Mouse (Mus musculus): ENCODE data around the gene Cela3b. TPM values are rescaled to one million over a fixed set of nuclear protein-coding genes. Genes with fewer than 3 reads are reported as not detected.

Gene Cela3b
- total RNA-seq, 2 experiments from 2014 or later: not detected

GRCm38 (mm10) chr4:137392874-137393273 is 37.5 kb downstream of the Cela3b start:
- intact Hi-C loops (cut with DNase I): no loop called here
- peak overlapping the region; percentile 85 for H3K27ac ChIP-seq
- DNase-seq: no peak
- no peak overlapping the region; the same call in 1 of the 2 replicates for H3K4me3 ChIP-seq
- TF ChIP-seq CTCF (IDR thresholded peaks at IDR 0.05): no peak

GRCm38 (mm10) chr4:137391287-137391686 is 39.1 kb downstream of the Cela3b start:
- H3K4me3 ChIP-seq: no peak overlapping the region
- no peak for DNase-seq
- peak; percentile 53 for TF ChIP-seq CTCF (IDR thresholded peaks at IDR 0.05)
- H3K27ac ChIP-seq: no peak overlapping the region; the same call in 1 of the 2 replicates
- intact Hi-C loops (cut with DNase I): no loop called here

DNA sequence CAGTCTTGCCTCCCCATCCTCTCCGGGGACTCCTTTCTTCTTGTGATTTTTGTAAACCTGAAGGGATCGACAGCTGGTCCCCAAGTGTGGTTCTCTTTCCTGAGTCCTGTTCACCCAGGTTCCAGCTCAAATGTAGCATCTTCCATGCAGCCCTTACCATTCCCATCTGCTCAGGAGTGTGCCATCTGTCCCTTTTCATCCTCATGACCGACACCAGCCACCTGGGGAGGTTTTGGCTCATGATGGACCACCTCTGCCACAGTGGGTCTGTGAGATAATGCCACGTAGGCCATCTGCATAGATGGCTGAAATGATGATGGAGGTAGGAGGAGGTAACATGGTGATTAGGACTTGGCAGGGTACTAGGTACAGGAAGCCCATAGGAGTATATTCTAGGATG is 40.1 kb downstream of the Cela3b start:
- Histone ChIP-seq H3K4me3 (no peak overlapping the region), H3K27ac (peak overlapping the region; percentile 99; the same call in 1 of the 2 replicates)
- intact Hi-C loops (cut with DNase I): no loop called here
- no peak for DNase-seq
- no peak for TF ChIP-seq CTCF (IDR thresholded peaks at IDR 0.05)

DNA sequence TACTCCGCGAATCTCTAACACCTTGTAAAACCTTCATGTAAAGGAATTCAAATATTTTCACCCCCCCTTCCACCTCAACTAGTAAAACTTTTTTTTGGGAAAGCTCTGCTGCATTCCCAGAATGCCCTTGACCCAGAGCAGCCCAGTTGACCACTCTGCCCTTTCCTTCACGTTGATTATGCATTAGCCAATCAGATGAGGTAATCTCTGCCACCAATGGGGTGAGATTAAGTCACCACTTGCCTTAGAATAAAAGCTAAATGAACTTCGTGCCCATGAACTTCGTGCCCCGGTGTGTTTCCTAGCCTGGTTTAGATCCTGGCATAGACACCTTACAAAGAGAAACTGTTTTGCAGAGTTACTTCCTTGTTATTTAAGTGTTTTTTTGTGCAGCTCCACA is 41.4 kb downstream of the Cela3b start:
- DNase-seq: peak; percentile 52
- no peak for TF ChIP-seq CTCF (IDR thresholded peaks at IDR 0.05)
- intact Hi-C loops (cut with DNase I): loop anchor here (5.0 kb wide), 1 partner anchor 77 kb away; no protein-coding TSS in a partner anchor
- H3K27ac ChIP-seq: peak overlapping the region; percentile 99
- peak overlapping the region; percentile 82 for H3K4me3 ChIP-seq

GRCm38 (mm10) chr4:137388059-137388794 is 42.1 kb downstream of the Cela3b start:
- H3K27ac ChIP-seq: peak overlapping the region; percentile 99
- H3K4me3 ChIP-seq: peak overlapping the region; percentile 82
- TF ChIP-seq CTCF (IDR thresholded peaks at IDR 0.05): no peak
- intact Hi-C loops (cut with DNase I): loop anchor here (5.0 kb wide), 1 partner anchor 76 kb away; no protein-coding TSS in a partner anchor
- peak; percentile 90 for DNase-seq

GRCm38 (mm10) chr4:137387482-137388058 is 42.8 kb downstream of the Cela3b start:
- Histone ChIP-seq H3K27ac (peak overlapping the region; percentile 99), H3K4me3 (peak overlapping the region; percentile 82)
- no peak for TF ChIP-seq CTCF (IDR thresholded peaks at IDR 0.05)
- DNase-seq: no peak
- intact Hi-C loops (cut with DNase I): loop anchor here (5.0 kb wide), 1 partner anchor 75 kb away; no protein-coding TSS in a partner anchor

DNA sequence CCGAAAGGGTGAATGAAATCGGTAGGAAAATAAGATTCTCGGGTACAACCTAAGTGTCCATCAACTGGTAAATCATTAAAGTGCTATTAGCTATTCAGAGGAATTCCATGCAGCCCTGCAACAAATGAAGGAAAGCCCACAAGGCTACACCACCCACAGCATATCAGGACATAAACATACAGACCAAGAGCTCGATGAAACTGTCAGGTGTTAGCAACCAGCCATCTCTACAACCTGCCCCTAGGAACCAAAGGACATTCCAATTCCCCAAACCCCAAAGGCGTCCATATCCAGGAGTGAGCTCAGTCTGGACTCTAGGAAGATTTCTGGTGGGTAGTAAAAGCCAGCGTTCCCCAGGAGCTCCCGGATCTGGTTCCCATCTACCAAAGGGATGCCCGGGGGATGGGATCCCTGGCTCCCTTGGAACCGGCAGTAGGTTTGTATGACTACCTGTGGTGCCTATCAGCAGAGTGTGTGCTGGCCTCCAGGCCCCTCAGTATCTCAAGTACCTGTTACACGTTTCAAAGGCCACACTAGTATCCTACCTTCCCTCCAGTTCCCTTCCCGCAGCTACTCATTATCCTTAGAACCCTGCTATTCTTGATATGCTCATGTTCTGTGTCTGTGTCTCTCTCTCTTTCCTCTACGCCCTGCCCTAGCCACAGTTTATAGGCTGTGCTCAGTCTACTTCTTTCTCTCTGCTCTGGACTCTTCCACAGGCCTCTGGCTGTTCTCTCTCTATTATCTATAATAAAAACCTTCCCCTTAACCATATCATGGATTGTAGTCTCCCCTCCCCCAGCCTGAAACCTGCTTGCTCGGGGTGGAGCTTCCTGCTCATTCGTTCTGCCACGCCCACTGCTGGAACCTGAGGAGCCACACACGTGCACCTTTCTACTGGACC is 49.4 kb downstream of the Cela3b start:
- no peak for DNase-seq
- peak overlapping the region; percentile 10 for H3K27ac ChIP-seq
- no peak overlapping the region for H3K4me3 ChIP-seq
- intact Hi-C loops (cut with DNase I): no loop called here
- TF ChIP-seq CTCF (IDR thresholded peaks at IDR 0.05): no peak

DNA sequence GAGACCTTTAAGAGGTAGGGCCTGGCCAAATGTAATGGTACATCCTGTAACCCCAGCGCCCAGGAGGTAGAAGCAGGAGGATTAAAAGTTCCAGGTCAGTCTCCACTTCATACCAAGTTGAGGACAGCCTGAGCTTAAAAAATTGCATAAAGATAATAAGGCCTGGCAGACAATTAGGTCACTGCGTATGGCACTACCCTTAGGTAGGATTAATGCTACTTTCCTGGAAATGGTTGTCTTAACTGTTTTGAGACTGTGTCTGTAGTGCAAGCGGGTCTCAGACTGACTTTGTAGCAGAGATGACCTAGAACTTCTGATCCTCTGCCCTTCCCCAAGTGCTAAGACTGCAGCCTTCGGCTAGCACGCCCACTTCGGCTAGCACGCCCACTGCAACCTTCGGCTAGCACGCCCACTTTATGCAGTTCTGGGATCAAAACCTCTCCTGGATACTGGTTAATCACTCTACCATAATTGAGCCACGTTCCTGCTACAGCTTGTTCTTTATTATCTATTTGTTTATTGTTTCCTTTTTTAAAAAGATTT is 50.6 kb downstream of the Cela3b start:
- intact Hi-C loops (cut with DNase I): no loop called here

GRCm38 (mm10) chr4:137379085-137379484 is 51.3 kb downstream of the Cela3b start:
- DNase-seq: no peak
- no peak overlapping the region for H3K27ac ChIP-seq
- no peak overlapping the region for H3K4me3 ChIP-seq
- intact Hi-C loops (cut with DNase I): no loop called here
- no peak for TF ChIP-seq CTCF (IDR thresholded peaks at IDR 0.05)

More for the DNA sequence above, 50.6 kb downstream of the Cela3b start:
- no peak for TF ChIP-seq CTCF (IDR thresholded peaks at IDR 0.05)
- no peak for DNase-seq
- H3K27ac ChIP-seq: 0 out of 2 replicates have a peak overlapping the region, but pooled peaks have one; percentile 8
- no peak overlapping the region for H3K4me3 ChIP-seq

- TF ChIP-seq CTCF (IDR thresholded peaks at IDR 0.05): no peak
- DNase-seq: no peak
- Histone ChIP-seq H3K4me3 (no peak overlapping the region), H3K27ac (peak overlapping the region; percentile 61)
- intact Hi-C loops (cut with DNase I): no loop called here
Measured at GRCm38 (mm10) chr4:137377526-137378304, 52.6 kb downstream of the Cela3b start.

GRCm38 (mm10) chr4:137376778-137377177 is 53.6 kb downstream of the Cela3b start:
- DNase-seq: no peak
- TF ChIP-seq CTCF (IDR thresholded peaks at IDR 0.05): peak; percentile 15; the same call in 1 of the 2 replicates
- H3K4me3 ChIP-seq: no peak overlapping the region
- intact Hi-C loops (cut with DNase I): no loop called here
- peak overlapping the region; percentile 92 for H3K27ac ChIP-seq

Measured in gastrocnemius, adult 2 months (tissue).